Mouse (Mus musculus) CH12.LX (cell line): ENCODE measurements around the gene Tgm4. TPM values are rescaled to one million over a fixed set of nuclear protein-coding genes. Genes with fewer than 3 reads are reported as not detected.

Source experiments
- DNase-seq: peaks from one replicate; pipeline ENCODE4 v3.0.0-alpha.2; 2013; ENCODE audit errors: extremely low read depth
- H3K27ac ChIP-seq: 2 replicates; pipeline ENCODE4 v1.5.1; 2012; ENCODE audit warnings: low read depth, mild to moderate bottlenecking, control low read depth, moderate library complexity; ENCODE audit not compliant: insufficient read depth
- H3K27me3 ChIP-seq: replicated peaks from 2 replicates; pipeline ENCODE3; 2012; ENCODE audit warnings: inconsistent platforms
- H3K36me3 ChIP-seq, 2 experiments: replicated peaks in 1 of 2; 2 replicates each; pipeline versions ENCODE3 to v1.6.1; 2012; ENCODE audit warnings: inconsistent platforms in 1 of 2, low read length in 1 of 2, mild to moderate bottlenecking in 1 of 2, mixed read lengths in 1 of 2, moderate library complexity in 1 of 2; ENCODE audit not compliant: control insufficient read depth in 1 of 2, insufficient read depth in 1 of 2
- H3K4me1 ChIP-seq, 2 experiments: 2 replicates each; pipeline ENCODE4 v1.6.1; 2012; ENCODE audit warnings: inconsistent platforms in 1 of 2, moderate library complexity in 1 of 2; ENCODE audit not compliant: insufficient read depth in 2 of 2, control insufficient read depth in 1 of 2
- H3K4me2 ChIP-seq: 2 replicates; pipeline ENCODE4 v1.6.1; 2012; ENCODE audit warnings: low read depth, mild to moderate bottlenecking, control low read depth; ENCODE audit not compliant: poor library complexity, insufficient read depth, severe bottlenecking
- H3K4me3 ChIP-seq, 3 experiments: fragments of 150-350 bp in 1 of 3; sonication (generic) in 1 of 3; replicated peaks in 1 of 3; 2 replicates each; pipeline versions ENCODE3 to v1.5.1; 2011 to 2012; ENCODE audit warnings: low read depth in 2 of 3, low read length in 2 of 3, mild to moderate bottlenecking in 2 of 3, moderate library complexity in 2 of 3, control low read depth in 1 of 3, improper control_type of control experiment in 1 of 3, inconsistent platforms in 1 of 3, mixed read lengths in 1 of 3; ENCODE audit not compliant: poor library complexity in 1 of 3
- H3K79me2 ChIP-seq: replicated peaks from 2 replicates; pipeline ENCODE4 v1.6.1; 2012; ENCODE audit warnings: mild to moderate bottlenecking, moderate library complexity; ENCODE audit not compliant: control insufficient read depth, poor library complexity, insufficient read depth, severe bottlenecking; ENCODE audit errors: extremely low read depth
- H3K9ac ChIP-seq: 2 replicates; pipeline ENCODE4 v1.6.1; 2012; ENCODE audit warnings: low read depth, mild to moderate bottlenecking, control low read depth, moderate library complexity; ENCODE audit not compliant: insufficient read depth
- H3K9me3 ChIP-seq: replicated peaks from 2 replicates; pipeline ENCODE3; 2012; ENCODE audit warnings: low read length, inconsistent platforms, mixed read lengths
- CHD1 ChIP-seq: IDR thresholded peaks from 2 replicates; pipeline ENCODE4 v1.6.1; 2012; ENCODE audit warnings: low read depth, low read length, improper control_type of control experiment, inconsistent platforms
- CTCF ChIP-seq, 2 experiments: IDR thresholded peaks in 1 of 2; conservative IDR thresholded peaks in 1 of 2; 2 replicates each; pipeline ENCODE4 v1.5.1; 2011 to 2012; ENCODE audit warnings: low read depth in 2 of 2, low read length in 2 of 2, improper control_type of control experiment in 1 of 2, inconsistent platforms in 1 of 2, mild to moderate bottlenecking in 1 of 2, moderate library complexity in 1 of 2
- HCFC1 ChIP-seq: IDR thresholded peaks from 2 replicates; pipeline ENCODE4 v1.6.1; 2012; ENCODE audit warnings: low read depth, mild to moderate bottlenecking, inconsistent platforms, low read length, improper control_type of control experiment
- IRF4 ChIP-seq: IDR thresholded peaks from 2 replicates; pipeline ENCODE4 v1.6.1; 2014; ENCODE audit warnings: low read depth, mild to moderate bottlenecking, inconsistent platforms, low read length, improper control_type of control experiment
- JUN ChIP-seq: IDR thresholded peaks from 2 replicates; pipeline ENCODE4 v1.6.1; 2011; ENCODE audit warnings: low read depth, mild to moderate bottlenecking, low read length, improper control_type of control experiment, moderate library complexity; ENCODE audit not compliant: insufficient read depth
- JUND ChIP-seq: conservative IDR thresholded peaks from 2 replicates; pipeline ENCODE4 v1.6.1; 2011; ENCODE audit warnings: low read depth, low read length, improper control_type of control experiment
- MAX ChIP-seq: IDR thresholded peaks from 2 replicates; pipeline ENCODE4 v1.6.1; 2011; ENCODE audit warnings: low read length, improper control_type of control experiment
- MAZ ChIP-seq: IDR thresholded peaks from 2 replicates; pipeline ENCODE4 v1.6.1; 2012; ENCODE audit warnings: low read depth, mild to moderate bottlenecking, inconsistent platforms, low read length, improper control_type of control experiment, moderate library complexity
- NELFE ChIP-seq: IDR thresholded peaks from 2 replicates; pipeline ENCODE4 v1.6.1; 2011; ENCODE audit warnings: low read depth, low read length, improper control_type of control experiment
- POLR2AphosphoS2 ChIP-seq: IDR thresholded peaks from 2 replicates; pipeline ENCODE4 v1.6.1; 2011; ENCODE audit warnings: low read depth, low read length, improper control_type of control experiment
- RAD21 ChIP-seq: IDR thresholded peaks from 2 replicates; pipeline ENCODE4 v1.6.1; 2011; ENCODE audit warnings: low read depth, mild to moderate bottlenecking, low read length, improper control_type of control experiment, moderate library complexity
- RCOR1 ChIP-seq: conservative IDR thresholded peaks from 2 replicates; pipeline ENCODE4 v1.6.1; 2012; ENCODE audit warnings: low read depth, mild to moderate bottlenecking, inconsistent platforms, low read length, improper control_type of control experiment
- SIN3A ChIP-seq: IDR thresholded peaks from 2 replicates; pipeline ENCODE4 v1.6.1; 2012; ENCODE audit warnings: low read length, improper control_type of control experiment, inconsistent platforms
- TBP ChIP-seq: conservative IDR thresholded peaks from 2 replicates; pipeline ENCODE4 v1.6.1; 2011; ENCODE audit warnings: low read depth, low read length, improper control_type of control experiment
- TCF12 ChIP-seq: IDR thresholded peaks from 2 replicates; pipeline ENCODE4 v1.6.1; 2014; ENCODE audit warnings: low read depth, mild to moderate bottlenecking, inconsistent platforms, low read length, improper control_type of control experiment
- ZC3H11A ChIP-seq: IDR thresholded peaks from 2 replicates; pipeline ENCODE4 v1.6.1; 2012; ENCODE audit warnings: low read depth, mild to moderate bottlenecking, inconsistent platforms, low read length, improper control_type of control experiment
- ZKSCAN1 ChIP-seq: IDR thresholded peaks from 2 replicates; pipeline ENCODE4 v1.6.1; 2012; ENCODE audit warnings: low read depth, inconsistent platforms, low read length, improper control_type of control experiment, borderline replicate concordance
- ZMIZ1 ChIP-seq: IDR thresholded peaks from 2 replicates; pipeline ENCODE4 v1.6.1; 2012; ENCODE audit warnings: low read depth, mild to moderate bottlenecking, inconsistent platforms, low read length, improper control_type of control experiment
- ZNF384 ChIP-seq: IDR thresholded peaks from 2 replicates; pipeline ENCODE4 v1.6.1; 2012; ENCODE audit warnings: low read depth, low read length, improper control_type of control experiment, inconsistent platforms
- dilution Hi-C: fragments of 300-500 bp; cut with MboI; formaldehyde crosslinking; loops from 2 replicates; pipeline ENCODE4 v1.14.3; 2020; ENCODE audit warnings: low sequenced_read_pairs; ENCODE audit not compliant: extremely low pct_unique_long_range_greater_than_20kb, extremely low pct_ligation_motif_present
- in situ Hi-C: fragments of 300-500 bp; cut with MboI; formaldehyde crosslinking; loops from 3 replicates; pipeline ENCODE4 v1.14.3; 2019; ENCODE audit warnings: low sequenced_read_pairs, low pct_ligation_motif_present, low pct_unique_long_range_greater_than_20kb, mixed read lengths
- polyA plus RNA-seq: library from polyadenylated mRNA; unstranded; fragments of >175 nt; gene quantifications from 2 replicates; pipeline ENCODE4 v1.2.1, GENCODE M21; 2012; ENCODE audit warnings: low read depth; ENCODE audit not compliant: insufficient read length
- total RNA-seq, 2 experiments: library from RNA; depleted of rRNA; stranded (reverse); fragments of 300-350 nt in 1 of 2; fragments of >200 nt in 1 of 2; gene quantifications; 2 replicates each; pipeline ENCODE4 v1.2.3; 2012 to 2014

Tgm4 gene
- total and polyA plus RNA-seq, 3 experiments = 0.24 to 0.51 TPM; not detected in 1

DNA sequence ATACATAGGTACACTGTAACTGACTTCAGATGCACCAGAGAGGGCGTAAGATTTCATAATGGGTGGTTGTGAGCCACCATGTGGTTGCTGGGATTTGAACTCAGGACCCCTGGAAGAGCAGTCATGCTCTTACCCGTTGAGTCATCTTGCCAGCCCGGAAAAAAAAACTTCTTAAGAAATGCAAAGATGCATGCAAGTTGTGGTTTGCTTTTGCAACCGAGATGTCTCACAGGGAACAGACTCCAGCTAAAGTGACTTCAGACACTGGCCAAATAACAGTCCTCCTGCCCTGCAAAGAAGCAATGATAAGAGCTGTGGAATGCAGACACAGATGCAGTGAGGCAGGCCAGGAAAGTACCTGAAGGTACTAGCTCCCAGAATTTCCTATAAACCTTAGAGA, 56.3 kb downstream of the Tgm4 start:
- H3K4me3 ChIP-seq = no peak overlapping the region
- no peak overlapping the region for H3K9ac ChIP-seq
- no peak overlapping the region for H3K4me2 ChIP-seq
- H3K27me3 ChIP-seq = no peaks in the 10 kb centered on the region
- peaks cover 0 to 6% of the 10 kb centered on the region in 2 experiments; a peak in 1 of 4 replicates for H3K4me1 ChIP-seq
- H3K79me2 ChIP-seq = no peaks in the 10 kb centered on the region
- dilution Hi-C loops = no loop called here
- TF ChIP-seq SIN3A (no peak), MAX (no peak), ZNF384 (0 out of 2 replicates have a peak, but pooled peaks have one; percentile 22), ZC3H11A (no peak), JUN (no peak)
- TF ChIP-seq, all 38 proteins: peak for 1
- Histone ChIP-seq H3K36me3 (peaks cover 56 to 90% of the 10 kb centered on the region in 2 experiments), H3K9me3 (no peaks in the 10 kb centered on the region), H3K27ac (no peak overlapping the region)
- in situ Hi-C loops = no loop called here
- no peak for DNase-seq

DNA sequence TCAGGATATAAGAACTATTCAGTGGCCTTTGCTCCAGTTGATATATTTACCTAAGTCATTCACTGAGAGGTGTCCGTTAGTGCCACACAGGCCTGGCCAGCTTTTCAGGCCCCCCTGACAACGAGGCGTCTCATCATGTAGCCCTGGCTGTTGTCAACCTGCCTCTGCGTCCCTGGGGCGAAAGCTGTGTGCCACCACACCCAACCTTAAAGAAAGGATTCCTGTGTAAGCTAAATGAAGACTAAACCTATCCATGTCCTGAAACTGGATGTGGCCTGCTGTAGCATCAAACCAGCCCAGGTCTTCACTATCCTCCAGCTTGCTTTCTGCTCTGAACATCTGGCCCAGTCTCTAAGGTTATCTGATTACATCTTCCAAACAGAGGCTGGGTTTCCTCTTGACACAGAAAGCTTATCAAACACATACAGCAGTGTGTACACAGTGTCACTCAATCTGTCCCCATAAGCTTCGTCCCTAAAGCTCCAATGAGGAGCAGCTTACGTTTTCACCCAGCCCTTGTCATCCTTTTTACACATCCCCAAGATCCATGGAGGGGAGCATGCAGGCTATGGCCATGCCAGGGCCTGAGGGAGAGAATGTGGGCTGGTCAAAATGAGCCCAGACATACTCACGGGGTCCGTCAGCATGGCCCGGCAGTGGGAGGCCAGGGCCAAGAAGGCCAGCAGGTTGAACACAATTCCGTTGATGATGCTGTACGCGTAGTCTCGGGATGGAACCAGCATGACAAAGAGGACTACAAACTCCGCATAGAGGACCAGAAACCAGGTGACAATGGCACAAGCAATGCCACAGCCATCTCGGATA, 65.3 kb downstream of the Tgm4 start:
- dilution Hi-C loops = no loop called here
- Histone ChIP-seq H3K9ac (no peak overlapping the region), H3K27me3 (no peaks in the 10 kb centered on the region)
- DNase-seq = no peak
- TF ChIP-seq POLR2AphosphoS2 (no peak), TBP (no peak), IRF4 (no peak), NELFE (no peak), RAD21 (no peak), CTCF (conservative IDR thresholded peaks at IDR 0.05 in 1 of 2, IDR thresholded peaks at IDR 0.05 in 1 of 2; ENCODE audit: low read depth in 2 of 2, low read length in 2 of 2) (no peak), ZKSCAN1 (no peak), RCOR1 (no peak), JUND (no peak), CHD1 (no peak), ZMIZ1 (no peak), ZC3H11A (no peak), TCF12 (no peak), HCFC1 (no peak), MAZ (no peak)
- TF ChIP-seq, all 38 proteins: peak for 0
- peaks cover 0 to 15% of the 10 kb centered on the region in 2 experiments; a peak in 2 of 4 replicates for H3K4me1 ChIP-seq
- H3K9me3 ChIP-seq = no peaks in the 10 kb centered on the region
- H3K36me3 ChIP-seq = peaks cover 54 to 91% of the 10 kb centered on the region in 2 experiments
- no peak overlapping the region for H3K4me2 ChIP-seq
- H3K79me2 ChIP-seq = peaks cover 7% of the 10 kb centered on the region
- in situ Hi-C loops = no loop called here
- no peak overlapping the region for H3K27ac ChIP-seq
- H3K4me3 ChIP-seq = no peak overlapping the region
